Mouse (Mus musculus): ENCODE results near the gene Col4a3. TPM values are rescaled to one million over a fixed set of nuclear protein-coding genes. Genes with fewer than 3 reads are reported as not detected.

The Col4a3 gene
- 0.27 and 0.38 TPM in 2 replicates for total RNA-seq (2014; rRNA removed)
- polyA plus RNA-seq (2015; fragmentation: Nextera tagmentation; extraction: Ambion mirVana): 0.16 and 0.35 TPM in 2 replicates

GRCm38 (mm10) chr1:82586713-82587399, at the start of gene Col4a3, which contains the start of gene Col4a4:
TSS of gene Col4a3 (plus strand) at chr1:82586921.
TSS of gene Col4a4 (minus strand) at chr1:82586849.
- 0 out of 2 replicates have a peak, but pooled peaks have one; percentile 56 for ATAC-seq (ENCODE audit: low FRiP score)
- no peaks in the 10 kb centered on the region for H3K9me3 ChIP-seq (ENCODE audit: low read length)
- WGBS: 5% methylated on average over 34 of the region's 34 CpGs
- H3K4me1 ChIP-seq (ENCODE audit: insufficient read depth, low read length): no peaks in the 10 kb centered on the region; the same call in 1 of the 2 replicates
- no peaks in the 10 kb centered on the region for H3K36me3 ChIP-seq (ENCODE audit: insufficient read depth, low read length)
- peak; percentile 9 for DNase-seq (ENCODE audit: low spot score)
- H3K4me2 ChIP-seq (ENCODE audit: low read depth, low read length, poor library complexity, severe bottlenecking): peak within 1 kb of the TSS; percentile 81
- H3K27ac ChIP-seq (ENCODE audit: low read depth, low read length): no peak within 1 kb of the TSS
- H3K27me3 ChIP-seq (ENCODE audit: insufficient read depth, low read length): 0 out of 2 replicates have a peak, but pooled peaks cover 3% of the 10 kb centered on the region
- H3K9ac ChIP-seq (replicated peaks; ENCODE audit: low read length, poor library complexity, severe bottlenecking): no peak within 1 kb of the TSS
- no peak for TF ChIP-seq CTCF (IDR thresholded peaks at IDR 0.05)
- peak within 1 kb of the TSS; percentile 35 for H3K4me3 ChIP-seq (ENCODE audit: low read depth, low read length)

GRCm38 (mm10) chr1:82537848-82538247, 48.9 kb upstream of the Col4a3 start:
- Histone ChIP-seq H3K4me1 (ENCODE audit: insufficient read depth, low read length) (no peaks in the 10 kb centered on the region), H3K9me3 (ENCODE audit: low read length) (no peaks in the 10 kb centered on the region), H3K27me3 (ENCODE audit: insufficient read depth, low read length) (no peaks in the 10 kb centered on the region), H3K9ac (replicated peaks; ENCODE audit: low read length, poor library complexity, severe bottlenecking) (no peak overlapping the region), H3K4me3 (ENCODE audit: low read depth, low read length) (no peak overlapping the region), H3K4me2 (ENCODE audit: low read depth, low read length, poor library complexity, severe bottlenecking) (no peak overlapping the region), H3K36me3 (ENCODE audit: insufficient read depth, low read length) (no peaks in the 10 kb centered on the region), H3K27ac (ENCODE audit: low read depth, low read length) (no peak overlapping the region)
- TF ChIP-seq CTCF (IDR thresholded peaks at IDR 0.05): no peak
- no peak for DNase-seq (ENCODE audit: low spot score)
- no peak for ATAC-seq (ENCODE audit: low FRiP score)
- WGBS: 78% methylated on average over 3 of the region's 3 CpGs

- no peak for TF ChIP-seq CTCF (IDR thresholded peaks at IDR 0.05)
- no peak overlapping the region for H3K4me3 ChIP-seq (ENCODE audit: low read depth, low read length)
- H3K9ac ChIP-seq (replicated peaks; ENCODE audit: low read length, poor library complexity, severe bottlenecking): no peak overlapping the region
- 83% methylated on average over 5 of the region's 5 CpGs for WGBS
- H3K36me3 ChIP-seq (ENCODE audit: insufficient read depth, low read length): no peaks in the 10 kb centered on the region
- no peak for ATAC-seq (ENCODE audit: low FRiP score)
- H3K27me3 ChIP-seq (ENCODE audit: insufficient read depth, low read length): no peaks in the 10 kb centered on the region
- H3K9me3 ChIP-seq (ENCODE audit: low read length): no peaks in the 10 kb centered on the region
- H3K27ac ChIP-seq (ENCODE audit: low read depth, low read length): no peak overlapping the region
- DNase-seq (ENCODE audit: low spot score): no peak
- H3K4me2 ChIP-seq (ENCODE audit: low read depth, low read length, poor library complexity, severe bottlenecking): no peak overlapping the region
- no peaks in the 10 kb centered on the region for H3K4me1 ChIP-seq (ENCODE audit: insufficient read depth, low read length)
These were observed 46.7 kb upstream of the Col4a3 start for GRCm38 (mm10) chr1:82540056-82540455.

- Histone ChIP-seq H3K9ac (replicated peaks; ENCODE audit: low read length, poor library complexity, severe bottlenecking) (no peak overlapping the region), H3K27ac (ENCODE audit: low read depth, low read length) (no peak overlapping the region), H3K4me2 (ENCODE audit: low read depth, low read length, poor library complexity, severe bottlenecking) (no peak overlapping the region), H3K9me3 (ENCODE audit: low read length) (no peaks in the 10 kb centered on the region), H3K27me3 (ENCODE audit: insufficient read depth, low read length) (no peaks in the 10 kb centered on the region), H3K4me1 (ENCODE audit: insufficient read depth, low read length) (no peaks in the 10 kb centered on the region), H3K4me3 (ENCODE audit: low read depth, low read length) (no peak overlapping the region), H3K36me3 (ENCODE audit: insufficient read depth, low read length) (no peaks in the 10 kb centered on the region)
- TF ChIP-seq CTCF (IDR thresholded peaks at IDR 0.05): no peak
- DNase-seq (ENCODE audit: low spot score) (no peak), ATAC-seq (ENCODE audit: low FRiP score) (no peak)
- 94% methylated on average over 2 of the region's 2 CpGs for WGBS
These were observed 42.8 kb upstream of the Col4a3 start for GRCm38 (mm10) chr1:82543934-82544333.

- peak; percentile 11 for DNase-seq (ENCODE audit: low spot score)
- Histone ChIP-seq H3K4me3 (ENCODE audit: low read depth, low read length) (no peak overlapping the region), H3K4me2 (ENCODE audit: low read depth, low read length, poor library complexity, severe bottlenecking) (no peak overlapping the region), H3K27me3 (ENCODE audit: insufficient read depth, low read length) (no peaks in the 10 kb centered on the region), H3K36me3 (ENCODE audit: insufficient read depth, low read length) (no peaks in the 10 kb centered on the region), H3K27ac (ENCODE audit: low read depth, low read length) (no peak overlapping the region), H3K9me3 (ENCODE audit: low read length) (no peaks in the 10 kb centered on the region), H3K4me1 (ENCODE audit: insufficient read depth, low read length) (no peaks in the 10 kb centered on the region), H3K9ac (replicated peaks; ENCODE audit: low read length, poor library complexity, severe bottlenecking) (no peak overlapping the region)
- 78% methylated on average over 6 of the region's 6 CpGs for WGBS
- no peak for ATAC-seq (ENCODE audit: low FRiP score)
- TF ChIP-seq CTCF (IDR thresholded peaks at IDR 0.05): no peak
These were observed 42.1 kb upstream of the Col4a3 start for GRCm38 (mm10) chr1:82544419-82545185.

All from midbrain, postnatal 0 days (tissue).